Mouse (Mus musculus) adrenal gland, adult 8-10 months (tissue): ENCODE measurements around the gene Samm50. TPM values are rescaled to one million over a fixed set of nuclear protein-coding genes. Genes with fewer than 3 reads are reported as not detected.
A peak's percentile ranks its signal among the peaks of the same experiment; 100 is the strongest.
"Not testable (repeated sequence)": the region's sequence is repeated elsewhere in the genome, so short reads cannot be mapped to it uniquely, and the experiment has no call there.

Source experiments
- DNase-seq: peaks from one replicate; pipeline ENCODE4 v3.0.0; 2022
- total RNA-seq, 4 experiments: library from RNA; stranded (reverse); gene quantifications; 2 replicates each; pipeline ENCODE4 v1.2.4; 2022

Gene Samm50
- 100 to 1,000 TPM; 125 to 142 (median 131) TPM for total RNA-seq

DNA sequence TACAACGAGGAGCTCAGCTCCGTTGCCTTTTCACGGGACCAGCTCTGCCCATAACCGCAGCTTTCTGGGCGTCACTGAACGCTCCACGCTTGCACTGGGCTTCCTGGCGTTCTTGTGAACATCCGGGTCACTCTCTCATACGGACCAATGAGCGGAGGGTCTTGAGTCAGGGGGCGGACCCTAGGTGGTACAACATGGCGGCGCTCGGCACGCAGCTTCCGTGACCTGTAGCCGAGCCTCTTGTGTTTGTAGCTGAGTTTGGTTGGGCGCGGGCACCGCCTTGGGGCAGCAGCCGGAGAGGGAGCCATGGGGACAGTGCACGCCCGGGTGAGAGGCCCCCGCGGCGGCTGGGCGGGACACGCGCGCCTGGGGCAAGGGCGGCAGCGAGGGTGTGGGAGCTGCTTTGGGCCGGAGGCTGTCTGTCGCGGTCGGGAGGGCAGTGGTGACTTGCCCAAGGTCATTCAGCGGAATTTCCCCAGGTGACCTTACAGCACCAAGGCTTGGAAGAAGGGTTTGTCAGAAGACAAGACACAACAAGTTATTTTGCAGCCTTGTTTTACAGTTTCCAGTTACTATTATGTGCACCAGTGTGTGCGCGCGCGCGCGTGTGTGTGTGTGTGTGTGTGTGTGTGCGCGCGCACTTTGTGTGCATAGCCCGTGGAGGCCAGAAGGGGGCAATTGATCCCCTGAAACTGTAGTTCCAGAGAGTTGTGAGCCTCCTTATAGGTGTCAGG is at the start of gene Samm50:
Samm50 (plus strand) TSS at position 184 of the 734 bp plus-strand sequence.
- DNase-seq = peak; percentile 90

DNA sequence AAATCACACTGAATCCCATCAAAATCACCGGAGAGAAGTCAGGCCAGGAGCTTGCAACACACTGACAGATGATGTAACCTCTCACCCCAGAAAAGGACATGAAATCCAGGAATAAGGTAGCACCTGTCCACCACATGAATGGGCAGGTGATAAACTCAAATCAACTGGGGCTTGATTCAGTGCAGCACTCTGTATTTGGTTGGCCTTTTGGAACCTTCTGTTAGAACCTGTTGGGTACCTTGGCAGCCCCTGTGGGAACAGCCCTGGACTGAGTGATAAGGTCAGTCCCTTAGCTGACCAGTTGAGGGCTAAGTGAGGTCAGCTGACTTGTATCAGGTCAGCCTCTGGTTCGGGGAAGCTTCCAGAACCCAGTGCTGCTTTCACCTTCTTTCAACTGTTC is 35.9 kb upstream of the Samm50 start:
- no peak for DNase-seq

DNA sequence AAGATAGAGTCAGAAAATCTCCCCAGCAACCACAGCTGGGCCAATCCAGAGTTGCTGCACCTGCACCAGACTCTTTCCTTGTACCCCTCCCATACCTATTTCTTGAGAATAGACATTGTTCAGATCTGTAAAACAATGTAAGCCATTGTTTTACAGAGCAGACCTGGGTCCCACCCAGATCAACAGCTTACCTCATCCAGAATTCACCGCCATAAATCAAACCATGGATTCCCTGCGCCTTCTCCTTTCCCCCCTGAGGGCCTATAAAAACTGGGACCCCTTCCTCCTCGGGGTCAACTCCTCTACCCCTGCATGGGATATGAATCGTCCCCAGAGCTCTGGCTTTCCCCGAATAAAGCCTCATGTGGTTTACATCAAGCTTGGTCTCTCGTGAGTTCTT is 34.5 kb upstream of the Samm50 start:
- not testable (repeated sequence) for DNase-seq

DNA sequence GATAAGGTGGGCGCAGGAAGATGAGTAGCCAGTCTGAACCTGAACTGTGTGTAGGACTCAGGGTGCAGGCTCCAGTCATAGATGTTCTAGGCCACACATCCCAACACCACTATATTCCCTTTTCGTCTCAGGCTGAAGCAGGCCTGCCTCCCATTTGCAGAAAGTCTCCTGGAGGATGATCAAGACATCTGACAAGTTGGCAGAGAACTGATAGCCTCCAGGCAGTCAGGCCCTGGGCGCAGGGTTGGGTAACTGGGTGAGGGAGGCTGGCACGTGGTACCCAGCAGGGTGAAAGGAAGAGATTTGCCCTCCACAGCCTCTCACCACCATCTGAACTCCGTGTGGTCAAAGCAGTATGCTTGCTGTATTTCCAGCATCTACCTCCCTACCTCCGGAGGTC is 30.2 kb upstream of the Samm50 start:
- no peak for DNase-seq

DNA sequence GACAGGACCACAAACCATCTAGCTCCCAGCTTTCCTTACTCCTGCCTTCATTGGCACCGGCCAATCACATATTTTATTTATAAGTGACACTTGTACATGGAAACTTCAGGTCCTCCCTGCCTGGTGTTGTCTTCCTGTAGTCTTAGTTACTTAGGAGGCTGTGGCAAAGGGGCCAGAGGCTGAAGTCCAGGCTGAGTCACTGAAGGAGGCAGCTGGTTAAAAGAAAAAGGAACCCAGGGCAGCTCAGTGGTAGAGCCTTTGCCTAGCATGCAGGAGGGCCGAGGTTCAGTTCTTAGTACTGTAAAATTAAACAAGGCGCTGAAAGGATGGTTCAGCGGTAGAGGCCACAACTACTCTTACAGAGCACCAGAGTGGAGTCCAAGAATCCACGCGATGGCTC is 25.2 kb upstream of the Samm50 start:
- no peak for DNase-seq

DNA sequence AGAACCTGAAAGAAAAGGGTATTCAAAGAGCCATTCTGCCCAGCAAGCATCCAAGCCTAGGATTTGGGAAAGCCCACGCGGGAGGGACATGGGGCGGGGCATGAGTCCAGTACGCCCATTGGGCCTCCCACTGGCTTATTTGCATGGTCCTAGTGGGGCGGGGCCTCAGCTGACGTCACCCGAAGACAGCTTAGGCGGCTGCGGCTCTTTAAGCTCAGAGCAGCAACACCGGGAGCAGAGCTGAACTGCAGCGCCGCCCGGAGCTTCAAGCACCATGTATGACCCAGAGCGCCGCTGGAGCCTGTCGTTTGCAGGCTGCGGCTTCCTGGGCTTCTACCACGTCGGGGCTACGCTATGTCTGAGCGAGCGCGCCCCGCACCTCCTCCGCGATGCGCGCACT is 24.4 kb upstream of the Samm50 start, which contains the start of gene Pnpla3:
Pnpla3 (plus strand) TSS at position 238 of the 400 bp plus-strand sequence.
- DNase-seq = peak; percentile 96

DNA sequence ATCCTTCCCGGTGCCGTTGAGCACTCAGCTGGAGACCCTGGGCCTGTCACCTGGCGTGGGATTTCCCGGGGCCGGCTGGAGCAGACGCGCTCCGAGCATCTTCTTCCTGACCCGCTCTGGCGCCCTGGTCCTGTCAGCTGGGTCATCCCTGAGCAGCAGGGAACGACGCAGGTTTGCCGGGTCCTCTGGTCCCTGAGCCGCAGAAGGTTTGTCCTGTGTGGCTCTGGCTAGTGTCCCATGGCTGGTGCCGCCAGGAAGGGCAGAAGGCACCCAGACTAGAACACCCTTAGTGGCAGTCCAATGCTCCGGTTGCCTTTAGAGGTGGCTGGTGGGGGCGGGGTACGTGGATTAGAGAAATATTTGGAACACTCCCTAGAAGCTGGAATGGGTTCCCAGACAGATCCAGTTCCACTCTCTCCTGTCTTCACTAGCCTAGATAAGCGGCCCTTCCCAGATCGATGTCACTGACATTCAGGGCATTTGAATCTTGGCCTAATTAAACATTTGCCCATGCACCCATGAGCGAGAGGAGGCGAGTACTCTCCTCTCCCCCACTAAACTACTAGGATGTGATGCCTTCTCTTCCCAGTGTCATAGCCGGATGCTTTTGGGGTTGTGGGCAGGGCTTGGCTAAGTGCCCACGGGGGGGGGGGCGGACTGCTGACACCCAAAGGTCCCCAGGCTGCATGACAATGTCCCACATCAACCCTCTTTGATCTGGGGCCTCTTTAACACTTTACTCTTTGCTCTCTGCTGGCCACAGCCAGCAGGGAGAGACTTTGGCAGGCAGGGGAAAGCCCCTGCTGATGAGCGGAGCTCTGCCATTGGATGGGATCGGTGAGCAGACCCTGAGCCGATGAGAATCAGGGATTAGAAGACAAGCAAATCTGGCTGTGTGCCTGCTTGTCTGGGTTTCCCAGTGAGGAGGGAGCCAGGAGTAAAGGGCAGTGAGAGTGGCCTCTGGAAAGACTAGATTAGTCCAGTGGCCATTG is 23.6 kb upstream of the Samm50 start:
- DNase-seq = no peak

DNA sequence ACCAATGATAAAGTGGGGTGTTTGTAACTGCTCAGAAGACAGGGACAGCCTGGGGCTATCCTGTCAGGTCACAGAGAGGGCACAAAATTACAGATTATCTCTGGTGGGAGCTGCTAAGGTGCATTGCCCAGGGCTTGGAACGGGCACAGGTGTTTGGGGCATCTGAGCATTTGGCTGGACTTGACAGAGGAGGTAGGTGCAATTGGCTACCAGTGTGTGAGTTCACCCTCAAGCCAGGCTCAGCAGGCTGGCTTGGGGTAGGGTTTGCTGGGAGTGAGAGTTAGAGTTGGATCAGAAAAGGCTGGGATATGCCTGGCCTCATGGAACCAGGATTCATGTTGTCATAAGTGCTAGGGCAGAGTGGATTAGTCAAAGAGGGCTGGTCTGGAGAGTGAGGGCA is 22.5 kb upstream of the Samm50 start:
- no peak for DNase-seq

DNA sequence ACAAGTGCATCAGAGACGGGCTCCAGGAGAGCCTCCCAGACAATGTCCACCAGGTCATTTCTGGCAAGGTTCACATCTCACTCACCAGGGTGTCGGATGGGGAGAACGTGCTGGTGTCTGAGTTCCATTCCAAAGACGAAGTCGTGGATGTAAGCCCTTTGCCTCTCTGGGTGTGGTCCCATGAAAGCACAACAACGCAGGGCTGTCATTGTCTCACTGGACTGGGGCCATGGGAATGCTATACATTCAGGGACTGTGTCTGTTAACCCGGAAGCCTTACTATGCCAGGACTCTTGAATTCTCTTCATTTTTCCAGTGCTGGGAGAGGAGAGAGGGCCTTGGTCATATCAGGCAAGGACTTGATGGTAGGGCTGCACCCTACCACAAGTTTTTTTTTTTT is 20.9 kb upstream of the Samm50 start:
- DNase-seq = no peak

DNA sequence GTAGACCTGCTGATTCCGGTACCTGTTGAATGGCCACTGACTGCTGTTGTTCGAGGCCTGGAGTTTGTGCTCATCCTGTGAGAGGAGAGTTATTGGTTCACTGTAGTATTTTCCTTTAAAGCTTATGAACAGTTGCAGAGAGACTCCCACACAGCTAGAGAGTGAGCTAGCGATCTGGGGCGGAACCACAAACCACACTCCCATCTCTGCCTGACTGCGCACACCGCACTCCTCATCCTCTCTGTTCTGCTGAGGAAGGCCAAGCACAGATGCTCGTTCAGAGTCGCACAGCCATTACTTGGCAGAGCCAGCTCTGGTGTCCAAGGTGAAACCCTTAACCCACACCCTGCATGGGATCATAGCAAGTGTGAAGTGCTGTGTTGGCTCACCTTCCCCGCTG is 13.3 kb upstream of the Samm50 start:
- no peak for DNase-seq

DNA sequence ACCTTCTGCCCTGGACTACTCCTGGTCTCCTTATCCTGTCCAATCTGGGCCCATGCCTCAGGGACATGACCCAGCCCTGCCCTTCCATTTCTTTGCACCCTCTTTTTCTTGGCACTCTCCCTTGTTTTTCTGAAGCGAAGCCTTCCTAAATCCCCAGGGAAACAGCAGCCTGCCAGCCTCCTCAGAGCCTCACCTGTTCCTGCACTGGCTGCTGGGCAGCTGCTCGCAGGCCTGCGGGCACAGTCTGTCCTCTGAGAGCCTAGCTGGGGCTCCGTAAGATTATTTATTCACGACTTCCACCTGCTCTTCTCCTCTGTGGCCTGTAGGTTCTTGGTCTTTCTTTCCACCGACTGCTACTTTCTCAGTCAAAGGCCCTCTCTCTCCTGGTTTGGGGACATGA is 10.0 kb upstream of the Samm50 start:
- DNase-seq = no peak

DNA sequence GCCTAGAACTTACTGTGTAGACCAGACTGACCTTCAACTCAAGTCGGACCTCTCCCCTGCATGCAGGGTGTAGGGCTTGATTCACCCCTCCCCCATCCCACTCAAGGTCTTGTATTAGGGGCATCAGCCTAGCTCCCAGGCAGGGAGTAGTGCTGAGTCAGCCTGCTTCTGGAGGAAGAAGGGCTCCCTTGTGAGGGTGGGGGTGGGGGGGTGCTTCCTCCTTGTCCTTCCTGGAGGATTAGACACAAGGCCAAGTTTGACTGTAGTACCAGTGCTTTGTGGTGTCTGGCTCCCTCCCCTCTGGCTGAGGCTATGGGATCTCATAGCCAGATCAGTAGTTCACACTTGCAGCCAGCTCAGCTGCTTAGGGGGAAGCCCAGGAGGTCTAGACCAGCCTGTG is 8.1 kb upstream of the Samm50 start:
- DNase-seq = no peak

DNA sequence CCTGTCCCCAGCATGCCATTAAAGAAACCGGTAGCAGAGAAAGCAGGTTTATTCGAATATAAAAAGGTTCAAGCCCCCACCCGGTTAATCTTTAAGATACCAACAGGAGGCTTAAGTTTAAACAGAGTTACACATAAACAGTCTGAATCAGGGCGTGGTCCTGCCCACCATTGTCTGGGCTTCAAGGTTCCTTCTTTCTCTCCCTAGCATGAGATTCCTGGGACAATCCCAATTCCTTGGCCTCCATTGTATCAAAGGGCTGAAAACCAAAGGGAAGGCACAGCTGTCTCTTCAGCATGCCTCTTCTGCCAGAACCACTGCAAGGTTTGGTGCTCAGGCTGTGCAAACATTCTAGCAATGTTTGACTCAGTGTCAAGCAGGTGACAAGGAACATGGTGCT is 5.8 kb upstream of the Samm50 start:
- DNase-seq = no peak

DNA sequence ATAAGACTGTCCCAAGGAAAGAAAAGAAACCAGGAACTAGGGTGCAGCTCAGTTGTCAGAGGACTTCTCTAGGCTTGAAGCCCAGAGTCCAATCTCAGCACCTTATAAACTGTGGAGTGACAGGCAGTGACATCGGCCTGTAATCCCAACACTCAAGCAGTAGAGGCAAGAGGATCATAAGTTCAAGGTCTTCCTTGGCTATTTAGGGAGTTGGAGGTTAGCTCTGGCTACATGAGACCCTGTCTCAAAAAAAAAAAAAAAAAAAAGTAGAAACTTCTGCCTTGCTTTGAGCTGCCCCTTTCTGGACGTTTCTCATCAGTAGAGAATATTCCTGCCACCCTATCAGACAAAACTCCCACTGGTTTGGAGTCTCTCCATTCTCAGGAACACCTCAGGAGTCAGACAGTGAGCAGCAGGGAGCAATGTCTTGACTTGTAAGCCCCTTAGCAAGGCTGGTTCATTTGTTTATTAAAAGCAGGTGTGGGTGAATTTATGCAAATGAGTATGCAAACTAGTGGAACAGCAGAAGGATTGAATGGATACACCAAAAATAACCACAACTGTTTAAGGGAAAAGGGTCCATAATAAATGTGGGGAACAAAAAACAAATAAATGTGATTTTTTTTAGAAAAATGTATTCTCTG is 3.0 kb upstream of the Samm50 start:
- no peak for DNase-seq

DNA sequence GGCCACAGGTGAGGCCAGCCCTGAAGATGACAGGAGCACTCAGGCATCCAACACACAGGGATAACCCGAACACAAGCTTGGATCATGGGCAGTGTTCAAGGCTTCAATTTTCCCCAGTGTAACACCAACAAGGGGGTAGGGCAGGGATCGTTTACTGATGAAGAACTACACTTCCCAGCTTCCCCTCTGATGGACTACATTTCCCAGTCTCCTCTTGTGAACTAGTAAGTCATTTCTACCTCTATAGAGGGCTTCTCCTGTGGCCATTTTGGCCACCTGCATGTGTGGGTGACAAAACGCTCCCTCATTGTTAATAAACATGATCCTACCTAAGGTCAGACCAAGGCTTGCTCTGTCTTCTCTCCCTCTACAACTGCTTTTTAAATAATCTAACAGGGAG is 2.2 kb upstream of the Samm50 start:
- no peak for DNase-seq

DNA sequence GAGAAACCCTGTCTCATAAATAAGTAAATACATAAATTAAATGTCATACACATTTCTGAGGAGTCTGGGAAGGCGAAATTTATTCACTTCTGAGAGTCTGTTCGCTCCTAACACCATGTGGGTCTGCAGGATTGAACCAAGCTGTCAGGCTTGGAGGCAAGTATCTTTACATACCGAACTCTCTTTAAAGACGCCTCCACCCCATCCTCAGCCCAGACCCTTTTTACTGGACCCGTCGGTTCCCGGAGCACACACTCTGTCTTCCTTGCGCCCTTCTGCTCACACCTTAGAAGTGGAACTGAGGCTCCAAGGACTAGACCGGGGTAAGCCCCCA is 350 bp upstream of the Samm50 start:
- no peak for DNase-seq

DNA sequence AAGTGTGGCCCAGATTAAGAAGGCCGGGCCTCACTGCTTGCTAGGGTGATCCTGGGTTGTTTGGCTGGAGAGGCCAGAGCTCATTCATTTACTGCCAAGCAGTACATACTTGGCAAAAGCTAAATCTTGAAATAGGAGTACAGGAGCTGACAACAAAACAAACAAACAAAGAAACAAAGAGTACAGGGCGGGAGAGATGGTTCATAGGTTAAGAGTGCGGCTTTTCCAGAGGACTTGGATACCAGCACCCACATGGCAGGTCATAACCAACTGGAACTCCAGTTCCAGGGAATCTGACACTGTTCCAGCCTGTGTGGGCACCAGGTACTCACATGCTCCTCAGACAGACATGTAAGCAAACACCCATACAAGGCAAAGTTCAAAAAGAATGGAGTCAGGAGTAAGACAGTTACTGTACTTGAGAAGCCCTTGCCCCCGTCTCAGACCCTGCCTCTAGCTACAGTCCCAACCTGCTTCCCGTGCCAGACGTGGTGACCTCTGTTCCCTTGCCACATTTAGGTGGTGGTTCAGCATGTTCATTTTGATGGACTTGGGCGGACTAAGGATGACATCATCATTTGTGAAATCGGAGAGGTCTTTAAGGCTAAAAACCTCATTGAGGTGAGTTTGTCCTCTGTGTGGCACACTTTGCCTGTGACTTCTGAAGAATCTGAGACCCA is 4.6 kb downstream of the Samm50 start:
- no peak for DNase-seq

DNA sequence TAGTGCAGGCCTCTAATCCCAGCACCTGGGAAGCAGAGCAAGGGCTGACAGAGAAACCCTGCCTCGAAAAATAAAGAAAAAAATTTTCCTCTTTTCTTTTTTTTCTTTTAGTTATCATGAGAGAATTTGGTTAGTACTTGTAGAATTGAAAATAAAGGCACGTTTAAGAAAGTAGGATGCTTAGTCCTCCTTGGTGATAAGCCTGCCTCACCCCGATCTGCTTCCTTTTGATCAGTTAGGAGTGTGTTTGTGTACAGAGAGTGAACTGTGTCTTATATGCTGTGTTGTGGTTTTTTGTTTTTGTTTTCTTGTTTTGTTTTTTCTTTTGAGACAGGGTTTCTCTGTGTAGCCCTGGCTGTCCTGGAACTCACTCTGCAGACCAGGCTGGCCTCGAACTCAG is 15.3 kb downstream of the Samm50 start:
- no peak for DNase-seq

DNA sequence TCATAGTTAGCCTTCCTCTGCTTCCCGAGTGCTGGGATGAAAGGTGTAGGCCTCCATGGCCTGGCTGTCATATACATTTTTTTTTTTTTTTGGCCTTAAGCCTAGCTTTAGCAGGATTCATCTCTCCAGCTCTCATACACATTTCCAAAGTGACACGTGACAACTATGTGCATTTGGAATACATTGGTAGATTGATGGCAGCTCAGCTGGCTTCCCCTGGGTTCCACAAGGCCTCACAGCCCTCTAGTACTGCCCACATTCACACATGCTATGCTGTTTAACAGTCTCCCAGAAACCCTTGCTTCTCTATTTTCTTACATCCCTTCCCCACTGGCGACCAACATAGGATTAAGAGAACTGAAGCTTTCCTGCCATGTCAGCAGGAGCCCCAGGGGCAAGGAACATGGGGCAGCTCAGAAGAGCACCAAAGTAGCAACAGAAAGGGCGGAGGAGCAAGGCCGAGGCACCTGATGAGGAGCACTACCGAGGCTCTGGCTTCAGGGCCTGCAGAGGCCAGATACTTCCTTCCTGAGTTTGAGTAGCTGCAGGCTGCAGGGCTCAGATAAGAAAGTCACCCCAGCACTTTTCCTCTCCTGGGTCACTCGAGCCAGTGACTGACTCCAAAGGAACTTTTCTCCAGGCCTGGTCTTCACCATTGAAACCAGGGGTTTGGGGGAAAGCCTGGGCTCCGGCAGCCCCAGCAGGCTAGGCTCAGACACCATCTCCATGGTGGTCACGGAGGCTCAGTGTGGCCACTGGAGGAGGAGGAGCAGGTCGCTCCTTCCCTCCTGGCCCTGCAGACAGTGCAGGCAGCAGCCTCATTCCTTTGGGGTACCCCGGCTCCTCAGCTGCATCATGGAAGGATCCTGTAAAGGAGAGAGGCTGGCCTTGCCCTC is 17.7 kb downstream of the Samm50 start:
- DNase-seq = no peak

DNA sequence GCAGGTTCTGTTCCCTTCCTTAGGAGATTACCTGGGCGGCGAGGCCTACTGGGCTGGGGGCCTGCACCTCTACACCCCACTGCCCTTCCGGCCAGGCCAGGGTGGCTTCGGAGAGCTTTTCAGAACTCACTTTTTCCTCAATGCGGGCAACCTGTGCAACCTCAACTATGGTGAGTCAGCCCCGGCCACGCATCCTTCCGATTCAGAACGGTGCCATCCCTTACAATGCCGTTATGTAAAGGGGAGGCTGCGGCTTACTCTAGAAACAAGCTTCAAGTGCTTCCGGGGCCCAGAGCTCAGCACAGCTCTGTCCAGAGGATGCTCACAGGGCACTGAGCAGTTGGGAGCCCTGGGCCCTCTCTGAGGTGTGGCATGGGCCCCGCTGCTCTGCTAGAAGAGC is 18.4 kb downstream of the Samm50 start:
- DNase-seq = no peak

DNA sequence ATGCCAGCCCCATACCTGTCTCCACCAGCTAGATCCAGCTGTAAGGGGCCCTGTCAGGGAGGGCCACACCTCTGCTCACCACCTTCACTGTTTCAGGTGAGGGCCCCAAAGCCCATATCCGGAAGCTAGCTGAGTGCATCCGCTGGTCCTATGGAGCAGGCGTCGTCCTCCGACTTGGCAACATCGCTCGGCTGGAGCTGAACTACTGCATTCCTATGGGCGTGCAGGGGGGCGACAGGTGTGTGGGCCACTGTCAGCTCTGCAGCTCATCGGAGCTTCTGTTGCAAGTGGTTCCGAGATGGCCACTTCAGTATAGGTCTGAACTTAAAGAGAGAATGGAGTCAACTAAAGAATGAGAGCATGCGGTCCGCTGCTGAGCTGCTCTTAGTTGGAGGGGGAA is 18.9 kb downstream of the Samm50 start:
- no peak for DNase-seq

DNA sequence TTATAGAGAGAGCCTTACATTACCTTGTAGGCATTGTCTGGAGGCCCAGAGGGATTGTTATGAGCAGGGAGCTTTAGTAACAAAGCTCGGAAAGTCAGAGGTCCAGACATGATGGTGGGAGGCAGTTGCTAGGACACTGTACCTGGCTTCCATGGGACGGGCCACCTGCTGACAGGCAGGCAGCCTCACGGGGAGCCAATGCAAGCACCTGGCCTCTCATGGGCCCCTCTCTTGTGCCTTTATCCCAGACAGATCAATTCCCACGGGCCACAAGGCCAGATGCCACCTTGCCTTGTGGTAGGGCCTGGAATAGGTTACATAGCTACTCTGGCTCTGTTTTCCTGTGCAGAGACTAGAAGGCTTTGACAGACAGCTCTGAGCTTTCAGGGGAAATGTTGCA is 19.5 kb downstream of the Samm50 start:
- no peak for DNase-seq
